Mouse (Mus musculus) left cerebral cortex, postnatal 10 days (tissue): ENCODE results near the gene Nfkbil1. TPM values are rescaled to one million over a fixed set of nuclear protein-coding genes. Genes with fewer than 3 reads are reported as not detected.
A peak's percentile ranks its signal among the peaks of the same experiment; 100 is the strongest.

Experiments
- DNase-seq, 2 experiments: peaks; one replicate each; pipeline ENCODE4 v3.0.0; 2021 to 2022; ENCODE audit warnings: low spot score in 2 of 2, mixed read lengths in 1 of 2; ENCODE audit errors: extremely low spot score in 1 of 2
- intact Hi-C: fragments of 180-260 bp; cut with DNase I; formaldehyde crosslinking; loops from one replicate; pipeline ENCODE4 v1.15.1; 2025
- total RNA-seq, 2 experiments: library from RNA; stranded (reverse); gene quantifications; 2 replicates each; pipeline ENCODE4 v1.2.3; 2021

The Nfkbil1 gene
- total RNA-seq: 10 to 100 TPM; 12.7 to 14.6 TPM

- intact Hi-C loops: no loop called here
Measured at GRCm38 (mm10) chr17:35235614-35236389, at the start of gene Nfkbil1. Gene Nfkbil1, minus strand, starts transcription at chr17:35235792.

GRCm38 (mm10) chr17:35280276-35280675, 44.7 kb upstream of the Nfkbil1 start:
- intact Hi-C loops: no loop called here

More at GRCm38 (mm10) chr17:35235614-35236389, at the start of gene Nfkbil1:
- peak; percentile 91 to 94 for DNase-seq

GRCm38 (mm10) chr17:35278957-35279688, 43.5 kb upstream of the Nfkbil1 start:
- DNase-seq: no peak
- intact Hi-C loops: loop anchor here (2.0 to 5.0 kb wide), 2 partner anchors 1267 to 1318 kb away; no protein-coding TSS in a partner anchor

More at GRCm38 (mm10) chr17:35280276-35280675, 44.7 kb upstream of the Nfkbil1 start:
- DNase-seq: no peak

GRCm38 (mm10) chr17:35278049-35278448, 42.5 kb upstream of the Nfkbil1 start:
- intact Hi-C loops: loop anchor here (2.0 to 5.0 kb wide), 2 partner anchors 1266 to 1317 kb away; no protein-coding TSS in a partner anchor
- no peak for DNase-seq

GRCm38 (mm10) chr17:35276304-35276864, 40.8 kb upstream of the Nfkbil1 start:
- intact Hi-C loops: loop anchor here (5.0 kb wide), 1 partner anchor 1264 kb away; no protein-coding TSS in a partner anchor
- DNase-seq: no peak

GRCm38 (mm10) chr17:35274770-35275169, 39.2 kb upstream of the Nfkbil1 start:
- peak; percentile 71 to 86 for DNase-seq
- intact Hi-C loops: loop anchor here (2.0 to 5.0 kb wide), 2 partner anchors 16 to 1262 kb away; no protein-coding TSS in a partner anchor

GRCm38 (mm10) chr17:35272249-35272648, 36.7 kb upstream of the Nfkbil1 start:
- no peak for DNase-seq
- intact Hi-C loops: no loop called here

GRCm38 (mm10) chr17:35269653-35270347, 34.2 kb upstream of the Nfkbil1 start:
- DNase-seq: no peak
- intact Hi-C loops: loop anchor here (2.0 kb wide), 2 partner anchors 1275 to 1297 kb away; no protein-coding TSS in a partner anchor

- DNase-seq: no peak
- intact Hi-C loops: loop anchor here (2.0 kb wide), 2 partner anchors 1273 to 1295 kb away; no protein-coding TSS in a partner anchor
Measured at GRCm38 (mm10) chr17:35267399-35268086, 32.0 kb upstream of the Nfkbil1 start.

GRCm38 (mm10) chr17:35263523-35263883, 27.9 kb upstream of the Nfkbil1 start:
- DNase-seq: no peak
- intact Hi-C loops: loop anchor here (5.0 kb wide), 1 partner anchor 39 kb away; no protein-coding TSS in a partner anchor

GRCm38 (mm10) chr17:35262664-35263522, 27.3 kb upstream of the Nfkbil1 start, which contains the start of gene H2-D1:
Gene H2-D1, plus strand, starts transcription at chr17:35262730.
- intact Hi-C loops: loop anchor here (5.0 kb wide), 1 partner anchor 39 kb away; no protein-coding TSS in a partner anchor
- peak; percentile 93 to 97 for DNase-seq

- intact Hi-C loops: loop anchor here (5.0 kb wide), 1 partner anchor 41 kb away; no protein-coding TSS in a partner anchor
- no peak for DNase-seq
Measured at GRCm38 (mm10) chr17:35261651-35262050, 26.1 kb upstream of the Nfkbil1 start.

GRCm38 (mm10) chr17:35259621-35260020, 24.0 kb upstream of the Nfkbil1 start:
- no peak for DNase-seq
- intact Hi-C loops: loop anchor here (2.0 to 5.0 kb wide), 3 partner anchors 15 to 43 kb away; no protein-coding TSS in a partner anchor

- intact Hi-C loops: loop anchor here (2.0 to 5.0 kb wide), 2 partner anchors 16 to 34 kb away; no protein-coding TSS in a partner anchor
- peak in 1 of 2 experiments; percentile 63 for DNase-seq
Measured at GRCm38 (mm10) chr17:35258492-35259478, 23.2 kb upstream of the Nfkbil1 start.

GRCm38 (mm10) chr17:35257824-35258491, 22.4 kb upstream of the Nfkbil1 start:
- peak; percentile 91 for DNase-seq
- intact Hi-C loops: loop anchor here (2.0 to 5.0 kb wide), 2 partner anchors 17 to 34 kb away; no protein-coding TSS in a partner anchor
